Mouse (Mus musculus): ENCODE measurements around the gene Abi2. TPM values are rescaled to one million over a fixed set of nuclear protein-coding genes. Genes with fewer than 3 reads are reported as not detected.

Gene Abi2
- polyA plus RNA-seq (2015; fragmentation: Nextera tagmentation; extraction: Ambion mirVana), result 75.7 and 89.6 TPM in 2 replicates

GRCm38 (mm10) chr1:60409168-60409828 lies at the start of gene Abi2:
Abi2 (plus strand) TSS chr1:60409619.
- 0% methylated on average over 19 of the region's 69 CpGs for WGBS
- H3K9me3 ChIP-seq, result no peaks in the 10 kb centered on the region
- no peaks in the 10 kb centered on the region for H3K36me3 ChIP-seq
- no peaks in the 10 kb centered on the region for H3K27me3 ChIP-seq
- H3K4me1 ChIP-seq (replicated peaks), result peaks cover 25% of the 10 kb centered on the region
- H3K4me3 ChIP-seq, result peak within 1 kb of the TSS; percentile 88
- H3K27ac ChIP-seq (replicated peaks), result peak within 1 kb of the TSS; percentile 99
- H3K9ac ChIP-seq, result peak within 1 kb of the TSS; percentile 89
- H3K4me2 ChIP-seq, result peak within 1 kb of the TSS; percentile 64
- peak; percentile 93 for ATAC-seq (ENCODE audit: low FRiP score, low read depth)

GRCm38 (mm10) chr1:60361626-60362025 lies 47.8 kb upstream of the Abi2 start:
- ATAC-seq (ENCODE audit: low FRiP score, low read depth), result no peak
- no peak overlapping the region for H3K4me2 ChIP-seq
- H3K4me1 ChIP-seq (replicated peaks), result no peaks in the 10 kb centered on the region
- no peak overlapping the region for H3K4me3 ChIP-seq
- peaks cover 3% of the 10 kb centered on the region; the same call in 1 of the 2 replicates for H3K36me3 ChIP-seq
- no peak overlapping the region for H3K9ac ChIP-seq
- no peak overlapping the region for H3K27ac ChIP-seq (replicated peaks)
- WGBS, result 100% methylated on average over 1 of the region's 1 CpGs
- H3K9me3 ChIP-seq, result no peaks in the 10 kb centered on the region
- H3K27me3 ChIP-seq, result no peaks in the 10 kb centered on the region

- Histone ChIP-seq H3K9ac (no peak overlapping the region), H3K4me2 (no peak overlapping the region), H3K27me3 (no peaks in the 10 kb centered on the region), H3K27ac (replicated peaks) (no peak overlapping the region), H3K4me1 (replicated peaks) (no peaks in the 10 kb centered on the region), H3K4me3 (no peak overlapping the region), H3K36me3 (0 out of 2 replicates have a peak, but pooled peaks cover 5% of the 10 kb centered on the region), H3K9me3 (no peaks in the 10 kb centered on the region)
- 95% methylated on average over 1 of the region's 1 CpGs for WGBS
- no peak for ATAC-seq (ENCODE audit: low FRiP score, low read depth)
These were observed 32.9 kb upstream of the Abi2 start for GRCm38 (mm10) chr1:60376556-60376955.

- Histone ChIP-seq H3K27me3 (no peaks in the 10 kb centered on the region), H3K36me3 (no peaks in the 10 kb centered on the region), H3K4me3 (no peak overlapping the region), H3K4me2 (no peak overlapping the region), H3K9me3 (no peaks in the 10 kb centered on the region), H3K4me1 (replicated peaks) (no peaks in the 10 kb centered on the region), H3K9ac (no peak overlapping the region), H3K27ac (replicated peaks) (no peak overlapping the region)
- WGBS, result 96% methylated on average over 3 of the region's 3 CpGs
- no peak for ATAC-seq (ENCODE audit: low FRiP score, low read depth)
These were observed 27.5 kb upstream of the Abi2 start for GRCm38 (mm10) chr1:60381910-60382309.

GRCm38 (mm10) chr1:60404848-60405247 lies 4.6 kb upstream of the Abi2 start:
- peaks cover 10% of the 10 kb centered on the region; the same call in 1 of the 2 replicates for H3K4me1 ChIP-seq (replicated peaks)
- H3K4me2 ChIP-seq, result no peak overlapping the region
- H3K27ac ChIP-seq (replicated peaks), result no peak overlapping the region
- H3K9ac ChIP-seq, result no peak overlapping the region
- 95% methylated on average over 1 of the region's 1 CpGs for WGBS
- no peaks in the 10 kb centered on the region for H3K36me3 ChIP-seq
- no peaks in the 10 kb centered on the region for H3K27me3 ChIP-seq
- no peak overlapping the region for H3K4me3 ChIP-seq
- H3K9me3 ChIP-seq, result no peaks in the 10 kb centered on the region
- no peak for ATAC-seq (ENCODE audit: low FRiP score, low read depth)

GRCm38 (mm10) chr1:60408501-60409167 lies 785 bp upstream of the Abi2 start:
- Histone ChIP-seq H3K9me3 (no peaks in the 10 kb centered on the region), H3K4me1 (replicated peaks) (peaks cover 25% of the 10 kb centered on the region), H3K27ac (replicated peaks) (peak overlapping the region; percentile 99), H3K27me3 (no peaks in the 10 kb centered on the region), H3K4me3 (peak overlapping the region; percentile 88), H3K36me3 (no peaks in the 10 kb centered on the region), H3K9ac (peak overlapping the region; percentile 84), H3K4me2 (peak overlapping the region; percentile 64)
- 19% methylated on average over 13 of the region's 13 CpGs for WGBS
- peak; percentile 52 for ATAC-seq (ENCODE audit: low FRiP score, low read depth)

- ATAC-seq (ENCODE audit: low FRiP score, low read depth), result peak; percentile 84
- no peaks in the 10 kb centered on the region for H3K9me3 ChIP-seq
- WGBS, result 1% methylated on average over 52 of the region's 54 CpGs
These were observed 754 bp downstream of the Abi2 start for GRCm38 (mm10) chr1:60409928-60410817.

GRCm38 (mm10) chr1:60416724-60417123 lies 7.3 kb downstream of the Abi2 start:
- Histone ChIP-seq H3K4me3 (no peak overlapping the region), H3K36me3 (no peaks in the 10 kb centered on the region), H3K4me1 (replicated peaks) (peaks cover 16% of the 10 kb centered on the region), H3K4me2 (no peak overlapping the region), H3K9ac (no peak overlapping the region), H3K9me3 (no peaks in the 10 kb centered on the region), H3K27ac (replicated peaks) (no peak overlapping the region), H3K27me3 (no peaks in the 10 kb centered on the region)
- WGBS, result 68% methylated on average over 3 of the region's 3 CpGs
- no peak for ATAC-seq (ENCODE audit: low FRiP score, low read depth)

More at GRCm38 (mm10) chr1:60409928-60410817, 754 bp downstream of the Abi2 start:
- H3K27ac ChIP-seq (replicated peaks), result peak overlapping the region; percentile 99
- H3K9ac ChIP-seq, result peak overlapping the region; percentile 89
- H3K4me2 ChIP-seq, result peak overlapping the region; percentile 64
- no peaks in the 10 kb centered on the region for H3K27me3 ChIP-seq
- H3K4me3 ChIP-seq, result peak overlapping the region; percentile 88
- H3K4me1 ChIP-seq (replicated peaks), result peaks cover 25% of the 10 kb centered on the region
- H3K36me3 ChIP-seq, result no peaks in the 10 kb centered on the region

GRCm38 (mm10) chr1:60423882-60424281 lies 14.5 kb downstream of the Abi2 start:
- ATAC-seq (ENCODE audit: low FRiP score, low read depth), result no peak
- no peaks in the 10 kb centered on the region for H3K27me3 ChIP-seq

GRCm38 (mm10) chr1:60428341-60428740 lies 18.9 kb downstream of the Abi2 start:
- no peak for ATAC-seq (ENCODE audit: low FRiP score, low read depth)
- Histone ChIP-seq H3K4me3 (no peak overlapping the region), H3K4me1 (replicated peaks) (peaks cover 7% of the 10 kb centered on the region; the same call in 1 of the 2 replicates), H3K27ac (replicated peaks) (no peak overlapping the region), H3K9ac (no peak overlapping the region), H3K36me3 (no peaks in the 10 kb centered on the region), H3K4me2 (no peak overlapping the region), H3K27me3 (no peaks in the 10 kb centered on the region), H3K9me3 (no peaks in the 10 kb centered on the region)
- WGBS, result 90% methylated on average over 2 of the region's 2 CpGs

More at GRCm38 (mm10) chr1:60423882-60424281, 14.5 kb downstream of the Abi2 start:
- Histone ChIP-seq H3K4me2 (no peak overlapping the region), H3K4me3 (no peak overlapping the region), H3K9ac (no peak overlapping the region), H3K27ac (replicated peaks) (no peak overlapping the region), H3K9me3 (no peaks in the 10 kb centered on the region), H3K36me3 (no peaks in the 10 kb centered on the region), H3K4me1 (replicated peaks) (peaks cover 2% of the 10 kb centered on the region; the same call in 1 of the 2 replicates)
- 97% methylated on average over 1 of the region's 1 CpGs for WGBS

- Histone ChIP-seq H3K36me3 (no peaks in the 10 kb centered on the region), H3K9me3 (no peaks in the 10 kb centered on the region), H3K9ac (no peak overlapping the region), H3K4me3 (no peak overlapping the region), H3K4me1 (replicated peaks) (peaks cover 7% of the 10 kb centered on the region; the same call in 1 of the 2 replicates), H3K4me2 (no peak overlapping the region), H3K27ac (replicated peaks) (no peak overlapping the region), H3K27me3 (no peaks in the 10 kb centered on the region)
- ATAC-seq (ENCODE audit: low FRiP score, low read depth), result no peak
- 75% methylated on average over 2 of the region's 2 CpGs for WGBS
These were observed 19.5 kb downstream of the Abi2 start for GRCm38 (mm10) chr1:60428932-60429331.
